Mouse (Mus musculus) embryonic facial prominence, embryonic 12.5 days (tissue): ENCODE data around the gene Gpr6. TPM values are rescaled to one million over a fixed set of nuclear protein-coding genes. Genes with fewer than 3 reads are reported as not detected.

Experiments used
- ATAC-seq: fragments of 200-750 bp; cut with Nextera tagmentation; 2 replicates; pipeline ENCODE4 v1.8.0; 2017; ENCODE audit not compliant: insufficient number of reproducible peaks, insufficient read depth, low FRiP score, low TSS enrichment
- H3K27ac ChIP-seq: fragments of 300-500 bp; sonication (generic); 2 replicates; pipeline ENCODE4 v1.5.1; 2016; ENCODE audit warnings: mild to moderate bottlenecking
- H3K27me3 ChIP-seq: fragments of 300-500 bp; sonication (generic); 2 replicates; pipeline ENCODE4 v1.6.1; 2016; ENCODE audit warnings: mild to moderate bottlenecking, moderate library complexity
- H3K36me3 ChIP-seq: fragments of 300-500 bp; sonication (generic); 2 replicates; pipeline ENCODE4 v1.6.1; 2016; ENCODE audit warnings: mild to moderate bottlenecking
- H3K4me1 ChIP-seq: fragments of 300-500 bp; sonication (generic); 2 replicates; pipeline ENCODE4 v1.6.1; 2016
- H3K4me2 ChIP-seq: fragments of 300-500 bp; sonication (generic); replicated peaks from 2 replicates; pipeline ENCODE4 v1.6.1; 2016; ENCODE audit warnings: mild to moderate bottlenecking, moderate library complexity
- H3K4me3 ChIP-seq: fragments of 300-500 bp; sonication (generic); 2 replicates; pipeline ENCODE4 v1.5.1; 2016; ENCODE audit warnings: mild to moderate bottlenecking
- H3K9ac ChIP-seq: fragments of 300-500 bp; sonication (generic); 2 replicates; pipeline ENCODE4 v1.6.1; 2016; ENCODE audit warnings: mild to moderate bottlenecking, moderate library complexity
- H3K9me3 ChIP-seq: fragments of 300-500 bp; sonication (generic); 2 replicates; pipeline ENCODE4 v1.6.1; 2016; ENCODE audit warnings: mild to moderate bottlenecking, moderate library complexity
- WGBS: fragments of 180-500 bp; shearing (Covaris S2); methylation state at CpG from one replicate; pipeline ENCODE4 v1.1.7; 2016; 5-methylcytosine and 5-hydroxymethylcytosine counted together
- polyA plus RNA-seq: library from polyadenylated mRNA; unstranded; fragments of >200 nt; fragmentation: Nextera tagmentation; extraction: Ambion mirVana; gene quantifications from 2 replicates; pipeline ENCODE4 v1.2.1, GENCODE M21; 2016

The Gpr6 gene
- polyA plus RNA-seq, 1 experiment from 2014 or later, result not detected

GRCm38 (mm10) chr10:41038476-41038875, 33.6 kb downstream of the Gpr6 start:
- Histone ChIP-seq H3K9me3 (no peaks in the 10 kb centered on the region), H3K27ac (no peak overlapping the region), H3K4me2 (no peak overlapping the region), H3K36me3 (no peaks in the 10 kb centered on the region), H3K4me3 (no peak overlapping the region), H3K4me1 (no peaks in the 10 kb centered on the region), H3K27me3 (no peaks in the 10 kb centered on the region), H3K9ac (no peak overlapping the region)
- no peak for ATAC-seq
- WGBS, result 91% methylated on average over 6 of the region's 6 CpGs

GRCm38 (mm10) chr10:41037722-41038121, 34.4 kb downstream of the Gpr6 start:
- no peaks in the 10 kb centered on the region for H3K36me3 ChIP-seq
- 73% methylated on average over 8 of the region's 8 CpGs for WGBS
- no peak overlapping the region for H3K9ac ChIP-seq
- H3K4me1 ChIP-seq, result no peaks in the 10 kb centered on the region
- H3K4me2 ChIP-seq, result no peak overlapping the region
- H3K9me3 ChIP-seq, result no peaks in the 10 kb centered on the region
- no peak for ATAC-seq
- no peak overlapping the region for H3K4me3 ChIP-seq
- H3K27ac ChIP-seq, result no peak overlapping the region
- H3K27me3 ChIP-seq, result no peaks in the 10 kb centered on the region

- WGBS, result 70% methylated on average over 7 of the region's 7 CpGs
- no peaks in the 10 kb centered on the region for H3K27me3 ChIP-seq
- H3K27ac ChIP-seq, result no peak overlapping the region
- H3K4me1 ChIP-seq, result no peaks in the 10 kb centered on the region
- H3K9me3 ChIP-seq, result no peaks in the 10 kb centered on the region
- no peaks in the 10 kb centered on the region for H3K36me3 ChIP-seq
- no peak overlapping the region for H3K4me3 ChIP-seq
- no peak overlapping the region for H3K9ac ChIP-seq
- no peak for ATAC-seq
- no peak overlapping the region for H3K4me2 ChIP-seq
These were observed 39.3 kb downstream of the Gpr6 start for GRCm38 (mm10) chr10:41032811-41033210.

GRCm38 (mm10) chr10:41024860-41025259, 47.2 kb downstream of the Gpr6 start:
- Histone ChIP-seq H3K36me3 (no peaks in the 10 kb centered on the region), H3K4me2 (no peak overlapping the region), H3K4me1 (no peaks in the 10 kb centered on the region), H3K27ac (no peak overlapping the region), H3K4me3 (no peak overlapping the region), H3K9ac (no peak overlapping the region), H3K9me3 (no peaks in the 10 kb centered on the region), H3K27me3 (no peaks in the 10 kb centered on the region)
- ATAC-seq, result no peak
- WGBS, result 67% methylated on average over 1 of the region's 1 CpGs

- no peaks in the 10 kb centered on the region for H3K9me3 ChIP-seq
- H3K4me1 ChIP-seq, result no peaks in the 10 kb centered on the region
- H3K36me3 ChIP-seq, result no peaks in the 10 kb centered on the region
- no peak overlapping the region for H3K4me2 ChIP-seq
- 41% methylated on average over 1 of the region's 1 CpGs for WGBS
- H3K27ac ChIP-seq, result no peak overlapping the region
- ATAC-seq, result no peak
- no peaks in the 10 kb centered on the region for H3K27me3 ChIP-seq
- no peak overlapping the region for H3K9ac ChIP-seq
- H3K4me3 ChIP-seq, result no peak overlapping the region
These were observed 47.7 kb downstream of the Gpr6 start for GRCm38 (mm10) chr10:41024406-41024805.

- Histone ChIP-seq H3K9ac (no peak overlapping the region), H3K4me3 (no peak overlapping the region), H3K4me1 (no peaks in the 10 kb centered on the region), H3K4me2 (no peak overlapping the region), H3K36me3 (no peaks in the 10 kb centered on the region), H3K27me3 (no peaks in the 10 kb centered on the region), H3K9me3 (no peaks in the 10 kb centered on the region), H3K27ac (no peak overlapping the region)
- no peak for ATAC-seq
- WGBS, result 90% methylated on average over 4 of the region's 4 CpGs
These were observed 49.9 kb downstream of the Gpr6 start for GRCm38 (mm10) chr10:41022226-41022625.

Other genes with a start within 250 kb of the Gpr6 start
- 39.3 and 40.2 TPM in 2 replicates for gene Cdc40, start 189.0 kb downstream of the Gpr6 start, polyA plus RNA-seq
- 31.8 and 32.5 TPM in 2 replicates for gene Wasf1, start 188.8 kb downstream of the Gpr6 start, polyA plus RNA-seq
- gene Fig4, start 231.0 kb upstream of the Gpr6 start, polyA plus RNA-seq, result 13.3 and 15.2 TPM in 2 replicates
- gene Ak9, start 231.7 kb upstream of the Gpr6 start, polyA plus RNA-seq, result 0.04 TPM in 1 of 2 replicates, not detected in the other